Mouse (Mus musculus) intestine, embryonic 14.5 days (tissue): ENCODE measurements around the gene Gpr160. TPM values are rescaled to one million over a fixed set of nuclear protein-coding genes. Genes with fewer than 3 reads are reported as not detected.

Source experiments
- ATAC-seq: fragments of 200-750 bp; cut with Nextera tagmentation; replicated peaks from 2 replicates; pipeline ENCODE4 v1.8.0; 2017; ENCODE audit warnings: low read depth, moderate number of reproducible peaks, moderate TSS enrichment, moderate library complexity; ENCODE audit not compliant: low FRiP score, low TSS enrichment
- DNase-seq: peaks from one replicate; pipeline ENCODE4 v3.0.0-alpha.2; 2018; ENCODE audit warnings: low spot score
- H3K27ac ChIP-seq: fragments of 300-500 bp; sonication (generic); 2 replicates; pipeline ENCODE4 v1.5.1; 2014; ENCODE audit warnings: low read depth, mild to moderate bottlenecking, control low read depth
- H3K27me3 ChIP-seq: fragments of 300-500 bp; sonication (generic); replicated peaks from 2 replicates; pipeline ENCODE4 v1.6.1; 2014; ENCODE audit warnings: low read length, control low read depth; ENCODE audit not compliant: control insufficient read depth, insufficient read depth
- H3K36me3 ChIP-seq: fragments of 300-500 bp; sonication (generic); 2 replicates; pipeline ENCODE4 v1.6.1; 2014; ENCODE audit warnings: low read length, control low read depth; ENCODE audit not compliant: control insufficient read depth, insufficient read depth
- H3K4me1 ChIP-seq: fragments of 300-500 bp; sonication (generic); replicated peaks from 2 replicates; pipeline ENCODE4 v1.6.1; 2014; ENCODE audit warnings: low read length, control low read depth, mixed read lengths; ENCODE audit not compliant: control insufficient read depth, insufficient read depth
- H3K4me2 ChIP-seq: fragments of 300-500 bp; sonication (generic); 2 replicates; pipeline ENCODE4 v1.6.1; 2014; ENCODE audit warnings: low read length
- H3K4me3 ChIP-seq: fragments of 300-500 bp; sonication (generic); 2 replicates; pipeline ENCODE4 v1.5.1; 2014; ENCODE audit warnings: low read depth, low read length, control low read depth, mixed read lengths
- H3K9ac ChIP-seq: fragments of 300-500 bp; sonication (generic); 2 replicates; pipeline ENCODE4 v1.6.1; 2014; ENCODE audit warnings: mild to moderate bottlenecking, low read length
- H3K9me3 ChIP-seq: fragments of 300-500 bp; sonication (generic); 2 replicates; pipeline ENCODE4 v1.6.1; 2016; ENCODE audit warnings: low read length, control low read depth; ENCODE audit not compliant: control insufficient read depth
- WGBS: fragments of 180-500 bp; shearing (Covaris S2); extraction: QIAGEN DNeasy Blood & Tissue Kit; methylation state at CpG from one replicate; pipeline ENCODE4 v1.1.7; 2014; 5-methylcytosine and 5-hydroxymethylcytosine counted together
- polyA plus RNA-seq: library from polyadenylated mRNA; unstranded; fragments of >200 nt; fragmentation: Nextera tagmentation; extraction: Ambion mirVana; gene quantifications from 2 replicates; pipeline ENCODE4 v1.2.1, GENCODE M21; 2014

The Gpr160 gene
- polyA plus RNA-seq, 1 experiment from 2014 or later = 4.0 TPM

GRCm38 (mm10) chr3:30929828-30930227, 74.1 kb downstream of the Gpr160 start:
- Histone ChIP-seq H3K27me3 (no peaks in the 10 kb centered on the region), H3K4me2 (no peak overlapping the region), H3K9ac (no peak overlapping the region), H3K36me3 (peaks cover 38% of the 10 kb centered on the region), H3K27ac (no peak overlapping the region), H3K4me3 (no peak overlapping the region), H3K9me3 (no peaks in the 10 kb centered on the region), H3K4me1 (no peaks in the 10 kb centered on the region)
- DNase-seq (no peak), ATAC-seq (no peak)
- 71% methylated on average over 3 of the region's 3 CpGs for whole genome bisulfite sequencing

GRCm38 (mm10) chr3:30934384-30934783, 78.6 kb downstream of the Gpr160 start:
- H3K4me2 ChIP-seq = no peak overlapping the region
- no peak for ATAC-seq
- H3K9ac ChIP-seq = no peak overlapping the region
- no peaks in the 10 kb centered on the region for H3K27me3 ChIP-seq
- no peaks in the 10 kb centered on the region for H3K9me3 ChIP-seq
- no peaks in the 10 kb centered on the region for H3K4me1 ChIP-seq
- H3K36me3 ChIP-seq = peaks cover 48% of the 10 kb centered on the region
- no peak overlapping the region for H3K4me3 ChIP-seq
- no peak for DNase-seq
- H3K27ac ChIP-seq = no peak overlapping the region

Other genes with a start within 250 kb of the Gpr160 start
- gene Lrriq4, start 211.4 kb upstream of the Gpr160 start, polyA plus RNA-seq = not detected in 2 replicates
- 0.49 and 0.60 TPM in 2 replicates for gene Lrrc34, start 208.1 kb upstream of the Gpr160 start, polyA plus RNA-seq
- 0.20 and 0.66 TPM in 2 replicates for gene Lrrc31, start 156.1 kb upstream of the Gpr160 start, polyA plus RNA-seq
- not detected in 2 replicates for gene Samd7, start 109.7 kb upstream of the Gpr160 start, polyA plus RNA-seq
- 73.9 and 76.5 TPM in 2 replicates for gene Sec62, start 63.1 kb upstream of the Gpr160 start, polyA plus RNA-seq
- gene Phc3, start 113.5 kb downstream of the Gpr160 start, polyA plus RNA-seq = 8.8 and 9.1 TPM in 2 replicates
- 48.0 and 51.8 TPM in 2 replicates for gene Prkci, start 139.8 kb downstream of the Gpr160 start, polyA plus RNA-seq
- 23.6 and 25.0 TPM in 2 replicates for gene Skil, start 239.1 kb downstream of the Gpr160 start, polyA plus RNA-seq